Mouse (Mus musculus): Measurements from ENCODE around the gene Olfr1336. TPM values are rescaled to one million over a fixed set of nuclear protein-coding genes. Genes with fewer than 3 reads are reported as not detected.
"Not testable (repeated sequence)": the region's sequence is repeated elsewhere in the genome, so short reads cannot be mapped to it uniquely, and the experiment has no call there.

Olfr1336 gene
- under 1 TPM in 2 of 3 experiments, not detected in 1; 0.05 to 0.09 TPM for polyA plus RNA-seq (2017; shearing (Covaris generic))

- no peak for ATAC-seq
Measured at GRCm38 (mm10) chr7:6455868-6456267, at the start of gene Olfr1336. Gene Olfr1336 (plus strand): TSS chr7:6456168.

DNA sequence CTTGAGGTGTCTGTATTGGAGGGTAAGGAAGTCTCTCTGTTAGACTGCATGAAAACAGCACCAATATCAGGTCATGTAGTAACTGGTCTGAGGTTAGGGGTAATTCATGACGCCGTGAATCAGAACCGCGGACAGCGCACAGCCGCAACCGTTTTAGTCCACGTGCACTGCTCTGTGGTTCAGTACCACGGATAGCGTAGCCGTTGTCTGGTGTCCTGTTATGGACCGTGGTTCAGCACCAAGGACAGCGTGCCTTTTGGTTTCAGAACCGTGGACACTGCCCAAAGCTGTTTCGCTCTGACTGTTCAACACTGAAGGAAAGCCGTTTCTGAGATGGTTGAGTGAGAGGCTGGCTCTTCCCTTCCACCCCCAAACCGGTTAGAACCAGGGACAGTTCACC, 45.9 kb upstream of the Olfr1336 start, which contains the start of gene Gm20715:
TSS of gene Gm20715 (plus strand) at position 235 of the 400 bp plus-strand sequence.
- ATAC-seq = peak; percentile 63

- no peak for ATAC-seq
Measured at GRCm38 (mm10) chr7:6414626-6415441, 41.1 kb upstream of the Olfr1336 start.

GRCm38 (mm10) chr7:6415442-6415787, 40.6 kb upstream of the Olfr1336 start:
- no peak for ATAC-seq

DNA sequence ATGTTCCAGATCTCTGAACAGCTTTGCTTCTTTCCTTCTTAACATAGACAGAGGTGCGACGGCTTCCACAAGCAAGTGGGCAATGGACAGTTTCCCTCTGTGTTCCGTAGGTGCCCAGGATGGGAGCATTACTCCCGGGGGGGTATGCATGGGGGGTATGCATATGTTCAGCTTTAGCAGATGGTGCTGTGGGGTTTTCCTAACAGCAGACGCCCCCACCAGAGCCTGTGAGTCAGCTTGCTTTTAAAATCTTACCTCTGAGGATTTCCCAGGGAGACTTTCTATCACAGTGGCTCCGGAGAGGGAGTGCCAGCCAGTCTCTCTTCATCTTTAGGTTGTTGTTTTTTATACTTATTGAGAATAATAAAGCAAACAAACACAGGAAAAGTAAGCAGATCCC, 36.1 kb upstream of the Olfr1336 start:
- no peak for ATAC-seq

GRCm38 (mm10) chr7:6429381-6429780, 26.6 kb upstream of the Olfr1336 start:
- no peak for ATAC-seq

GRCm38 (mm10) chr7:6430342-6430741, 25.6 kb upstream of the Olfr1336 start:
- peak; percentile 61 for ATAC-seq

GRCm38 (mm10) chr7:6438388-6438787, 17.6 kb upstream of the Olfr1336 start, which contains the start of gene Olfr1344:
Gene Olfr1344 (plus strand): TSS chr7:6438688.
- no peak for ATAC-seq

- ATAC-seq = no peak
Measured at GRCm38 (mm10) chr7:6441173-6441572, 14.8 kb upstream of the Olfr1336 start.

- ATAC-seq = no peak
Measured at GRCm38 (mm10) chr7:6447771-6448170, 8.2 kb upstream of the Olfr1336 start.

- ATAC-seq = no peak
Measured at GRCm38 (mm10) chr7:6456399-6456798, 431 bp downstream of the Olfr1336 start.

- no peak for ATAC-seq
Measured at GRCm38 (mm10) chr7:6466951-6467350, 11.0 kb downstream of the Olfr1336 start, which contains the start of gene Olfr1346. Gene Olfr1346 (plus strand): TSS chr7:6467101.

DNA sequence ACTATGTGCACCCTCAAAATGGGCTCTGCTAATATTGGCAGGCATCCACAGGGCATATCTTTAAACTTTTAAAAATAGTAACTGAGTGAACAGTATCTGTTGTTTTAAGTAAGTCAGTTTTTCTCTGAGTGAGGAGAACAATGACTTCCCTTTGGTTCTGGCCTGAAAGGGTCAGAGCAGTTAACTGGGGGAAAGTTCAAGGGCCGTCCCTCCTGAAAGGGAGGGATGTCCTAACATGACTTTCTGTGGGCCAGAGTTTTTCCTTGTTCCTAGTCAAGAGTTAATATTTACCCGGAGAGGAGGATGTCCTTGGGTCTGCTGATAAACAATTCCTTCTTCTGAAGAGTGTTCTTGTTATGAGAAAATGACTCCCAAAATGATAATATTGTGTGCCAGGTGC, 21.7 kb downstream of the Olfr1336 start:
- ATAC-seq = not testable (repeated sequence)

- ATAC-seq = no peak
Measured at GRCm38 (mm10) chr7:6486841-6487240, 30.9 kb downstream of the Olfr1336 start, which contains the start of gene Olfr5. Gene Olfr5 (minus strand): TSS chr7:6486941.

DNA sequence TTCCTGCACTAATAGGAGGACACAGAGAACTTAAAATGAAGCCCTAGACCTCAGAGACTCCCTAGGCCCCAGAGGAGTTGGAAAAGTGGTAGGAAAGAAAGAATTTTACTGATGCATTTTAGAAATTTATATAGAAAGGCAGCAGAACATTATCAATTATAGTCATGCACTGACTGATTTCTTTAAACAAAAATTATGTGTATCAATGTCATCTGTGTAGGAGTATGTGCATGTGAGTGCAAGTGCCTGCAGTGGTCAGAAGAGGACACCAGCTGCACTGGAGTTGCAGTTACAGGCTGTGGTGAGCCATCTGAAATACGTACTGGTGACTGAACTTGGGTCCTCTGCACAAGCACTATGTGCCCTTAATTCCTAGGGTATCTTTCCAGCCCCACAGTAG, 43.7 kb downstream of the Olfr1336 start, which contains the start of gene Olfr1347:
TSS of gene Olfr1347 (minus strand) at position 101 of the 400 bp plus-strand sequence.
- no peak for ATAC-seq

DNA sequence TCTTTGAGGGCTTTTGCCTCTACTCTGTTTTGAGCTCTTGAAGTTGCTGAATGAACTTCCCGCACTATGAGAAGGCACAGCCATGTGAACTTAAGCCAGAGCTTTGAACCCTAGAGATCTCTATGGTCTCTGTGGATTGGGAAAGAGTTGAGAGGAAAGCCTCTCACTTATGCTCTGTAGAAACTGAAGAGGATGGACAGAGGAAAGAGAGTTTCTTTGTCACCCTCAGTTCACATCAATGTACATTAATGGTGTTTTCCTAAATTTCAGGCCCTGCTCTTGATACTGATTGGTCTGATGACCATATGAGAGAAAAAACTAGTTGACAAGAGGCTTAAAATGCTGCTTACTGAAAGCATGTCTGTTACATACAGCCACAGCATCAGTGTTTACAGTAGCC, 52.7 kb downstream of the Olfr1336 start, which contains the start of gene Olfr1348:
TSS of gene Olfr1348 (minus strand) at position 101 of the 400 bp plus-strand sequence.
- ATAC-seq = no peak

Other genes starting within 250 kb of the Olfr1336 start
- gene Zscan5b, start 233.9 kb upstream of the Olfr1336 start, polyA plus RNA-seq (2017; shearing (Covaris generic)) = under 1 TPM in 1 of 3 experiments, not detected in 2; 0.85 TPM
- not detected for gene Epp13, start 203.5 kb upstream of the Olfr1336 start, polyA plus RNA-seq (2017; shearing (Covaris generic))
- gene Zfp667, start 169.6 kb upstream of the Olfr1336 start, polyA plus RNA-seq (2017; shearing (Covaris generic)) = 1 to 10 TPM; 3.3 to 7.6 (median 4.7) TPM
- gene Zfp583, start 124.9 kb upstream of the Olfr1336 start, polyA plus RNA-seq (2017; shearing (Covaris generic)) = under 1 TPM; 0.39 to 0.92 (median 0.44) TPM
- gene Gm3854, start 112.4 kb upstream of the Olfr1336 start, polyA plus RNA-seq (2017; shearing (Covaris generic)) = under 1 TPM in 2 of 3 experiments, not detected in 1; 0.62 to 0.90 TPM
- 1 to 10 TPM; 2.6 to 3.8 (median 3.4) TPM for gene Zfp78, start 92.9 kb upstream of the Olfr1336 start, polyA plus RNA-seq (2017; shearing (Covaris generic))
- gene Zfp28, start 72.9 kb upstream of the Olfr1336 start, polyA plus RNA-seq (2017; shearing (Covaris generic)) = 1 to 10 TPM; 3.6 to 5.1 (median 3.8) TPM
- gene Smim17, start 57.5 kb upstream of the Olfr1336 start, polyA plus RNA-seq (2017; shearing (Covaris generic)) = not detected
- not detected for gene Gm20715, start 45.9 kb upstream of the Olfr1336 start, polyA plus RNA-seq (2017; shearing (Covaris generic))
- not detected for gene Olfr1344, start 17.5 kb upstream of the Olfr1336 start, polyA plus RNA-seq (2017; shearing (Covaris generic))
- gene Olfr1346, start 10.9 kb downstream of the Olfr1336 start, polyA plus RNA-seq (2017; shearing (Covaris generic)) = under 1 TPM in 1 of 3 experiments, not detected in 2; 0.08 TPM
- not detected for gene Olfr5, start 30.8 kb downstream of the Olfr1336 start, polyA plus RNA-seq (2017; shearing (Covaris generic))
- gene Olfr1347, start 43.6 kb downstream of the Olfr1336 start, polyA plus RNA-seq (2017; shearing (Covaris generic)) = not detected
- gene Olfr1348, start 52.6 kb downstream of the Olfr1336 start, polyA plus RNA-seq (2017; shearing (Covaris generic)) = not detected
- under 1 TPM in 1 of 3 experiments, not detected in 2; 0.13 TPM for gene Olfr1349, start 66.8 kb downstream of the Olfr1336 start, polyA plus RNA-seq (2017; shearing (Covaris generic))
- under 1 TPM in 1 of 3 experiments, not detected in 2; 0.35 TPM for gene Olfr1350, start 108.7 kb downstream of the Olfr1336 start, polyA plus RNA-seq (2017; shearing (Covaris generic))
- not detected for gene Zim1, start 240.3 kb downstream of the Olfr1336 start, polyA plus RNA-seq (2017; shearing (Covaris generic))